Mouse (Mus musculus): ENCODE data around the gene Ints12.
A peak's percentile ranks its signal among the peaks of the same experiment; 100 is the strongest.

Ints12 gene

DNA sequence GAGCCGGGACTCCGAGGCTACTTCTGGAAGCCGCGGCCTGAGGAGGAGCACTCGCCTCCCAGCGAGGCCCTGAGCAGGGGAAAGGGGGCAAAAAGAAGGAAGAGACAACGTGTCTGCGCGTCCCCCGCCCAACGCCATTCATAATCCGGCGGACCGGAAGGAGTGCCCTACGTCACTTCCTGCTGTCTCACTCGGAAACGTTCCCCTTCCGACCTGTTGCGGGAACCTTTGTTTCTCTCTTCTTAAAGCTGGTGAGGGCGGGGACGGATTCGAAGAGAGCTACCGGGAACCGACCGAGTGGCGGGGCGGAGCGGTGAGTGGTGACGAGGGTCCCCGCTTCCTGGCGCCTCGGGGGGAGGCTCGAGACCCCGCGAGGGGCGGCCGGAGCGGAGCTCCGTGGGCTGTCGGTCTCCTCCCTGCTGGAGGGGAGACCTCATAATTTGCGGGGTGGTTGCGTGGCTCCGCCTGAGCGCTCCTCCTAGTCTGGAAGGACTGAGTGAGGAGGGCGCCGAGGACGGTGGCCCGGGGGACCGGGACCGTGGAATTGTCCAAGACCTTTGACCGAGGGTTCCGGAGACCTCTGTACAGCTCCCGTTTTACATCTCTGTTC, at the start of gene Ints12, which contains the start of gene Gstcd:
Gene Ints12 (plus strand): TSS at position 177 of the 610 bp plus-strand sequence.
Gene Gstcd (minus strand): TSS at position 370 of the 610 bp plus-strand sequence.
- peak; percentile 76 to 87 for DNase-seq (ENCODE audit: low read depth in 1 of 2, low spot score in 2 of 2)

DNA sequence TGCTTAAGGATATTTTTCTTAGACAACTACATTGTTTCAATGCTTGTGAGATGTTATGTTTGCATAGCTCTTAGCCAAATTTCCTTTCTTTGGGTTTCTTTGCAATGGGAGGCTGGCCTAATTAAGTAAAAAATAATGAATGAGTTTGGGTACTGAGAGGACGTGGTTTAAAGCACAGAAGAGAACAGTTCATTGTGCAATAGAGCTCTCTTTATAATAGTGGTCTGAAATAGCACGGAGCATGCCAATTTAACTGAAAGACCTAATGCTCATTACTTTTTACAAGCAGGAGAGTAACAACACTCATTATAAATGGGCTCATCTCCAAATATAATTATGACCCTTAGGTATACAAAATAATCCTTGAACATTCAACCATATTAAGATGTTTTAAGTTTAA, 39.6 kb upstream of the Ints12 start:
- no peak for DNase-seq (ENCODE audit: low read depth in 1 of 2, low spot score in 2 of 2)

DNA sequence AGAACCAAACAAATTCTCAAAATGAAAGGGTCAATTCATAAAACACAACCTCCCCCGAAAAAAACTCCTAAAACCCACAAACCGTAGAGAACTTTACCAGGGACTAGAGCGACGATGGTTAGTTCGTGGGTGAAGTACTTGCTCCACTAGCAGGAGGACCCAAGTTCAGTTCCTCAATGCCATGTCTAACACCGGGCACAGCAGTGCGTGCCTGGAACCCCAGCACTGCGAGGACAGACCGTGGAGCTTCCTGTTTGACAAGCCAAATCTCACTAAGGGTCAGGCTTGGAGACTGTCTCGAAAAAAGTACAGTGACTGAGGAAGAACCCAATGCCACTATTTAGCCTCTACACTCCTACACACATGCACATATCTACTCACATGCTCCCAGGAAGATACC, 16.1 kb upstream of the Ints12 start:
- DNase-seq (ENCODE audit: low read depth in 1 of 2, low spot score in 2 of 2), result no peak

DNA sequence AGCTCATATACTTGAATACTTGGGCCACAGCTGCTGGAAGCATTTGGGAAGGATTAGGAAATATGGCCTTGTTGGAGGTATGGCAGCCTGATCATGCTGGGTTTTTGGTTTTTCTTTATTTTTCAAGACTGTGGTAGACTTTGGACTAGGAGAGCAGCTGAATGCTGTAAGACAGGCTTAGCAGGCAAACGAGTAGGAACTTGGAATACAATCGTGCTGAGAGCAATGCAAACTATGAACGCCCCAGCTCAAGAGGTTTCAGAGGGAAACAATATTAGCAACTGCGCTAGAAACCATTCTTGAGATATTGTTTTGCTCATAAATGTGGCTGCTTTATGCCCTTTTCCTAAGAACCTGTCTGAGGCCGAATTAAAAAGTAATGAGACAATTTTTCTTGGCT, 8.9 kb upstream of the Ints12 start:
- DNase-seq (ENCODE audit: low read depth in 1 of 2, low spot score in 2 of 2), result no peak

- DNase-seq (ENCODE audit: low read depth in 1 of 2, low spot score in 2 of 2), result no peak
These were observed 5.8 kb upstream of the Ints12 start for GRCm38 (mm10) chr3:133085858-133086257.

GRCm38 (mm10) chr3:133090247-133091120, 1.2 kb upstream of the Ints12 start:
- no peak for DNase-seq (ENCODE audit: low read depth in 1 of 2, low spot score in 2 of 2)

DNA sequence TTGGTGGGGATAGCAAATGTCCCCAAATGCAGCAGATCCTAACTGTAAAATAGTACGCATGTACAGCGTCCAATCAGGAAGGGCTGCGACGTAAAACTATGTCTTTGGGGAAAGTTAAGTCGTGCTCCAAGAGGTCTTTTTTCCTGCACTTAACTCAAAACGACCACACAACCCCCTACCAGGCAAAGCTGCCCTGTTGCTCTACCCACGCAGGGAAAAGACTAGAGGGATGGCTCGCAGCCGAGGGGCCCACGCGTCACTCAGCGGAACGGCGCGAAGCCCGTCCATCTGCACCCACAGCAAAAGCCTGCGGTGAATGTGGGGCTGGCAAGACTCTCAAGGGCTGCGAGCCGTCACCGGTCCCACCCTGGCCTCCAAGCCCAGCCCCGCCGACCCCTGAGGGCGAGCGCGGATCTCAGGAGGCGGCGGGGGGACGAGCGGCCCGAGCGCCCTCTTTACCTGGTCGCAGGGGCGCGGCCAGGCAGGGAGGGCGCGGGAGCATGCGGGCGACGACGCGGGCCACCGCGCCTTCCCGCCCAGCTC, 448 bp upstream of the Ints12 start:
- DNase-seq (ENCODE audit: low read depth in 1 of 2, low spot score in 2 of 2), result no peak

DNA sequence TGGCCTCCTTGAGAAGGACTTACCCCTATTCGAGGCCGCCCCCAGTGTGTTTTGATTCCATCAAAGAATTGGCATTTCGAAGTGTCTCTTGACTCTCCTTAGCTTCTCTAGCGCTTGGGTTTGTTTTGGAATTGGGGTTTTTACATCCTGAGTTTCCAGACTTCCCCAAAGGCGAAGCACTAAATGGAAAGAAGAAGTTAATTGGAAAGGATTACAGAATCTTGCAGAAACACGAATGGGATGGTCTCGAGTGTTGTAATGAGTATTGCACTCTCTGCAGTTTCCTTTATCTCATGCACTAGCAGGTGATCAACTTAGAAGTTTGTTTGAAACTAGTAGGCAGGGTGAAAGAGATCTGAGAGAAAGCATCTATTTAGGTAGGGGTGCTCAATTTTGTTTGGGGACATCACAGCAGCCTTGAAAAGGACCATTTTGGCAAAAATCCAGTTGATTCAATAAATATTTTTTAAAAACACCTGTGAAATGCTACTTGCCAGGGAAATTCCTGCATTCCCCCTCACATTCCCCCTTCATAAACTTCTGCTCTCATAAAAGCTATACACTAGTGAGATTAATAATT, 724 bp downstream of the Ints12 start:
- no peak for DNase-seq (ENCODE audit: low read depth in 1 of 2, low spot score in 2 of 2)

- DNase-seq (ENCODE audit: low read depth in 1 of 2, low spot score in 2 of 2), result no peak
These were observed 1.3 kb downstream of the Ints12 start for GRCm38 (mm10) chr3:133092936-133093335.

DNA sequence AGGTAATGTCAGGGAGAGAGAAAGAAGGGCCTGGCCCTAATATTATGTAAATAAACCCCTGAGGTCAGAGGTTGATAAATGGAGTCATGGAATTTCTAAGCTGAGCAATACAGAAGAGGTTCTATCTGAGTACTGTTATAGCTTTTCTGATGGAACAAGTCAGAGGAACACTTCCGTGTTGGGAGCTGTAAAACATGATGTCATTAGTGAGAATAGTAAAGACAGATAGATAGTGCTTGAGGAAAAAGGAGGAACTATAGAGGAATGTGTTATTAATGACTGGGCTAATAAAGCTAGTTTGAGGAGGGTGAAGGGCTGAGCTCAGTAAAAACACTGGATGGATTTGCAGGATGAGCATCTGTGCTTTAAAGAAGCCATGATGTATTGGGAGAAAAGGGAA, 2.7 kb downstream of the Ints12 start:
- DNase-seq (ENCODE audit: low read depth in 1 of 2, low spot score in 2 of 2), result no peak

DNA sequence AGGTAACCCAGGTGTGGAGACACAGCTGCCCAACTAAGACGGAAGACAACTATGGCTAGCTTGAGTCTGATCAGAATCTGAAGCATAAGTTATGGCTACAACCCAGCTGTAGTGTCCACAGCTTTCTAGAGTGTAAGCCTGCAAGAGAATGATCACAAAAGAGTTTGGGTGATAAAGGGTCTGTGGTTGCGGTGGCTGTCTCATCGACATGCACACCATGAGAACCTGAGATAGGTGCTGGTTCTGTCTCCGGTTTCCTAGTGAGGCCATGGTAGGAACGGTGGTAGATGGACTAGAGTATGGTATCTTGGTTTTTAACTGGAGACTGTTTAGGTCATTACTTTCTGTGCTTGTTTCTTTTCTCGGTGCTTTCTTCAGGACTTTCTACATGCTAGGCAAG, 6.3 kb downstream of the Ints12 start:
- no peak for DNase-seq (ENCODE audit: low read depth in 1 of 2, low spot score in 2 of 2)

- DNase-seq (ENCODE audit: low read depth in 1 of 2, low spot score in 2 of 2), result no peak
These were observed 6.7 kb downstream of the Ints12 start for GRCm38 (mm10) chr3:133098336-133098735.

GRCm38 (mm10) chr3:133098909-133099308, 7.3 kb downstream of the Ints12 start:
- no peak for DNase-seq (ENCODE audit: low read depth in 1 of 2, low spot score in 2 of 2)

DNA sequence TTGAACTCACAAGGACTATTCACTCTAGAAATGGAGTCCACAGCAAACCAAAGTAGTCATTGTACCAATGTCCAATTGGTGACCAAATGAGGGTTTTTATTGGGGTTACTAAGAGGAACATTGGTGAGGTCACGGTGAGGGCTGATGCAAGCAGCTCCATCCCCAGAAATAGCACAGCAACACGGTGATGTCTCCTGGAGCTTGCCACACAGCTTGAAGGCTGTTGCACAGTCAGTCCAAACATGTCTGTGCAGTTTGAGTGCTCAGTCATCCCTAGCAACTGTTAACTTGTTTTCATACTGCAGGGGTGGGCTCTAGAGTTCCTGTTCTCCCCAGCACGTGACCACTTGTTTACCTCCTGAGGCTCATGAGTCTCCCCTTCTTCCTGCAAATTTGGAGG, 12.1 kb downstream of the Ints12 start:
- DNase-seq (ENCODE audit: low read depth in 1 of 2, low spot score in 2 of 2), result no peak

- DNase-seq (ENCODE audit: low read depth in 1 of 2, low spot score in 2 of 2), result no peak
These were observed 12.8 kb downstream of the Ints12 start for GRCm38 (mm10) chr3:133104436-133104835.

- DNase-seq (ENCODE audit: low read depth in 1 of 2, low spot score in 2 of 2), result no peak
These were observed 17.1 kb downstream of the Ints12 start for GRCm38 (mm10) chr3:133108731-133109130.

DNA sequence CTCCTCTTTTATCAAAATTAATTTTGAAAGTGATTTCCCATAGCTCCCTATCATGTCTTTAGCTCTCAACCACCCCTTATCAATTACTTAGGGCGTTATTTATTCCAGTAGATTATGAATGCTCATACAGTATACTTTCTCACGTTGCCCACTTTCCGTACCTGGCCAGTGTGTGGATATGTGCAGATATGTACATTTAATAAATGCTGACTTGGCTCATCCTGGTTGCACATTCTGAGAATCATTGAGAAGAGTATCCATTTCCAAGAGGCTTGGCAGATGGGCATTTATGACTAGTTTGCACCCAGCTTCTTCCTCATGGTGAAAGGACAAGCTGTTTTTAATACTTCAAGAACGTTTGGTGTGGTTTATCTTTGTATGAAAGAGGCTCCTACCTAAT, 18.2 kb downstream of the Ints12 start:
- DNase-seq (ENCODE audit: low read depth in 1 of 2, low spot score in 2 of 2), result no peak

- no peak for DNase-seq (ENCODE audit: low read depth in 1 of 2, low spot score in 2 of 2)
These were observed 20.1 kb downstream of the Ints12 start for GRCm38 (mm10) chr3:133111741-133112140.

DNA sequence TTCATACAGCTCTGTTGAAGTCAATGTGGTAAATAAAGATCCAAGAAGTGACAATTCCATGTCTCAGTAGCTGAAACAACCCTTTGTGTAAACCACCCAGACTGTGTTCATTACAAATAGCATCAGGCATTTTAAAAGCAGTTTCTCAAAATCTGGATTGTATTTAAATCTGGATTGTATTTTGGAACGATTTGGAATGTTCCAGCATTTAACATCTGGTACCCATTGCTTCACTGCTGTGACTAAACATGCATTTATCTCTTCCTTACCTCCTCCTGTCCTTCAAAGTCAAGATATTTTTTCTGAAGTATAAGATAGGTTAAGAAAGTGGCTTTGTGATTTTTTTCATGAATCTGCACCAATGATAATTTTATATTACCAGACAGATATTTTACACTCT, 21.6 kb downstream of the Ints12 start:
- DNase-seq (ENCODE audit: low read depth in 1 of 2, low spot score in 2 of 2), result no peak

- no peak for DNase-seq (ENCODE audit: low read depth in 1 of 2, low spot score in 2 of 2)
These were observed 39.7 kb downstream of the Ints12 start for GRCm38 (mm10) chr3:133131372-133131771.

DNA sequence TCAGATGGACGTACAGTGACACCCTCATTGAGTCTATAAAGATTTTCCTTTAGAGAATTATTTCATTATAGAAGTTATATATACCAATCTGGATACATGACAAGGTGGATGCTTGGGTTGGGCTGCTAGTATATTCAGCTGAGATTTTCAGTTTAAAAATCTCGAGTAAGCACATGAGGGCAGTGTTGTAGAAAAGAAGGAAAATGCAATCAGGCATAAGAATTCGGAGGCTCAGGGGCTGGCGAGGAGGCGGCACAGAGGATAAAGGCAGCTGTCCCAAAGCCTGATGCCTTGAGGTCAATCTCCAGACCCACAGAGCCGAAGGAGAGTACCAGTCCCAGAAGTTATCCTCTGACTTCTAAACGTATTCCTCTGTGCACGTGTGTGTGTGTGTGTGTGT, 41.0 kb downstream of the Ints12 start:
- no peak for DNase-seq (ENCODE audit: low read depth in 1 of 2, low spot score in 2 of 2)

DNA sequence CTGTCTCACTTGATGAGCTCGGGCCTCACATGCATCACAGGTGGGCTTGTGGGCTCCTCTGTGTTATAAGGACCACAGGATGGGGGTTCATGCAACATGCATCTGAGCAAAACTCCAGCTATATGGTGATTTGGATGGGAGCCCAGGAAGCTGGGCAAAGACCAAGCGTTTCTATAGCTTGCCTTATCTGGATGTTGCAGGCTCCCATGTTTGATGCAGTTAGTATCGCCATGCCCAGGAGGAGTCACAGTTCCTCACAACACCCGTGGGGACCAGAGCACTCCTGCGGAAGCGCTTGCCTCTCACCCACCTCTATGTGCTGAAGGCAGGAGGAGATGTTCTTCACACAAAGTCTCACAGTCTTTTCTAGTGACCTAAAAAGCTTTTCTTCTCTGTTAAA, 50.2 kb downstream of the Ints12 start:
- DNase-seq (ENCODE audit: low read depth in 1 of 2, low spot score in 2 of 2), result no peak
